Mouse (Mus musculus) cortical plate, adult 2 months (tissue): ENCODE data around the gene Foxp1. TPM values are rescaled to one million over a fixed set of nuclear protein-coding genes. Genes with fewer than 3 reads are reported as not detected.

Experiments used
- H3K27ac ChIP-seq: fragments of 200-500 bp; 2 replicates; pipeline ENCODE4 v1.5.1; 2012; ENCODE audit warnings: low read length, control low read depth, inconsistent platforms; ENCODE audit not compliant: insufficient read depth
- H3K4me1 ChIP-seq: fragments of 200-500 bp; 2 replicates; pipeline ENCODE4 v1.6.1; 2011; ENCODE audit warnings: low read length; ENCODE audit not compliant: control insufficient read depth, insufficient read depth
- H3K4me3 ChIP-seq: fragments of 200-500 bp; 2 replicates; pipeline ENCODE4 v1.5.1; 2011; ENCODE audit warnings: mild to moderate bottlenecking, low read length, control low read depth; ENCODE audit not compliant: insufficient read depth
- CTCF ChIP-seq: fragments of 200-500 bp; IDR thresholded peaks from 2 replicates; pipeline ENCODE4 v1.5.1; 2011; ENCODE audit warnings: mild to moderate bottlenecking, control low read depth, low read length; ENCODE audit not compliant: insufficient read depth; ENCODE audit errors: extremely low read depth
- POLR2A ChIP-seq: fragments of 200-500 bp; IDR thresholded peaks from 2 replicates; pipeline ENCODE4 v1.6.1; 2011; ENCODE audit warnings: mild to moderate bottlenecking, low read length, control low read depth; ENCODE audit not compliant: insufficient read depth; ENCODE audit errors: extremely low read depth
- polyA plus RNA-seq: library from polyadenylated mRNA; depleted of rRNA; stranded (reverse); fragments of >200 nt; gene quantifications from 2 replicates; pipeline ENCODE4 v1.2.3, GENCODE M21; 2012

Gene Foxp1
- polyA plus RNA-seq, 1 experiment: 99.2 TPM

- H3K4me3 ChIP-seq: no peak overlapping the region
- no peak overlapping the region for H3K27ac ChIP-seq
- peaks cover 2% of the 10 kb centered on the region for H3K4me1 ChIP-seq
- TF ChIP-seq CTCF: no peak
- TF ChIP-seq POLR2A: no peak
Measured at GRCm38 (mm10) chr6:99435140-99435539, 87.4 kb downstream of the Foxp1 start.

- H3K4me3 ChIP-seq: no peak overlapping the region
- no peak overlapping the region for H3K27ac ChIP-seq
- no peak for TF ChIP-seq CTCF
- TF ChIP-seq POLR2A: no peak
- H3K4me1 ChIP-seq: no peaks in the 10 kb centered on the region
Measured at GRCm38 (mm10) chr6:99433006-99433405, 89.5 kb downstream of the Foxp1 start.

DNA sequence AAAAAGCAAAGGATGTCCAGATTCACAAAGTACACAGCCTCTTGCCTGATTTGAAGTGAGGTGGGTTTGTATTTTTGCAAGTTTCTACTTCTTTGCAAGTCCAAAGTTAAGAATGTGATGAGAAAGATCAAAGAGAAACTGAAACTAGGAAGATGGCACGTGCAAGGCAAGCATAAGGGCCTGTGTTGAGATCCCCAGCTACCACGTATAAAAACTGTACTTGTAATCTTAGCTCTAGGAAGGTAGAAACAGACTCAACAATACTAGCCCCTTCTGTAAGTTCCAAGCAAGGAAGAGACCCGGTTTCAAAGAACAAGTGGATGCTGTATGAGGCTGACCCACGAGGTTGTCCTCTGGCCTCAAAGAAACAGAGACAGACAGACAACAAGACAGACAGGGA lies 90.6 kb downstream of the Foxp1 start:
- no peaks in the 10 kb centered on the region for H3K4me1 ChIP-seq
- H3K4me3 ChIP-seq: no peak overlapping the region
- TF ChIP-seq POLR2A (no peak), CTCF (no peak)
- H3K27ac ChIP-seq: no peak overlapping the region

- no peak for TF ChIP-seq CTCF
- TF ChIP-seq POLR2A: no peak
- no peak overlapping the region for H3K27ac ChIP-seq
- no peaks in the 10 kb centered on the region for H3K4me1 ChIP-seq
- no peak overlapping the region for H3K4me3 ChIP-seq
Measured at GRCm38 (mm10) chr6:99430560-99430959, 92.0 kb downstream of the Foxp1 start.

GRCm38 (mm10) chr6:99429378-99430131 lies 93.0 kb downstream of the Foxp1 start:
- Histone ChIP-seq H3K4me1 (peaks cover 3% of the 10 kb centered on the region; the same call in 1 of the 2 replicates), H3K4me3 (no peak overlapping the region), H3K27ac (no peak overlapping the region)
- TF ChIP-seq CTCF (no peak), POLR2A (no peak)

DNA sequence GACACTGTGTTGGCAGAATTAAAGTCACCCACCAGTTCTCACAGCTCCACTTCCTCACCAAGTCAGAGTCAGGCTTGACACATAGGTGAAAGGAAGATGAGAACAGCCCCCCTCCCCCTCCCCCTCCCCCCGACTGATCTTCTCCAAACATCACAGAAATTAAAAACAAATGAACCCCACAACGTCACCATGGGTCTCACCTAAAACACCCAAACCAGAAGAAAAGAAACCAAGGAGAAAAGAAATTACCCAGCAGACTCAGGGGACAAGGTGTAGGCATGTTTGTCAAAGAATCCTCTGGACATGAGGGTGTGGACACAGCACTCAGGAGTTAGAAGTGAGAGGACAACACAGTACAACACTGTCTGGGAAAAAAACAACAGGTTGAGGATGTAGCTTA lies 93.6 kb downstream of the Foxp1 start:
- TF ChIP-seq POLR2A: no peak
- no peak for TF ChIP-seq CTCF
- Histone ChIP-seq H3K27ac (no peak overlapping the region), H3K4me3 (no peak overlapping the region), H3K4me1 (peaks cover 3% of the 10 kb centered on the region; the same call in 1 of the 2 replicates)

- no peak overlapping the region for H3K4me3 ChIP-seq
- H3K27ac ChIP-seq: no peak overlapping the region
- TF ChIP-seq CTCF (no peak), POLR2A (no peak)
- peaks cover 3% of the 10 kb centered on the region; the same call in 1 of the 2 replicates for H3K4me1 ChIP-seq
Measured at GRCm38 (mm10) chr6:99427301-99427700, 95.2 kb downstream of the Foxp1 start.

DNA sequence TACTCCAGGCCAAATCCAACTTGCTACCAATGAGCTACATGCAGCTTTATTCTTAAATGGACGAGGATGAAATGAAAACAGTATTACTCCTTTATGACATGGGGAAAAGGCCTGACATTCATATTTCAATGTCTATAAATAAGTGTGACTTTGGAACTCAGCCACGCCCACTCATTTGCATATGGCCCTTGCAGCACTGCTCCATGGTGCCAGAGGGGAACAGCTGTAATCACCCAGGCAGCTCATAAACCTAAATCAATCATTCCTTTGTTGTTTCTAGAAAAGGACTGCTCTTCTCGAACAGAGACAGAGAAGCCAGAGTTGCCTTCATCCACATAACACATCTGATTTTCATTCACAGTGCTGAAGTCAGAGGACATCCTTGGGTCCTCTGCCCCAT lies 97.5 kb downstream of the Foxp1 start:
- Histone ChIP-seq H3K4me1 (peaks cover 9% of the 10 kb centered on the region), H3K4me3 (no peak overlapping the region), H3K27ac (no peak overlapping the region)
- no peak for TF ChIP-seq POLR2A
- no peak for TF ChIP-seq CTCF

DNA sequence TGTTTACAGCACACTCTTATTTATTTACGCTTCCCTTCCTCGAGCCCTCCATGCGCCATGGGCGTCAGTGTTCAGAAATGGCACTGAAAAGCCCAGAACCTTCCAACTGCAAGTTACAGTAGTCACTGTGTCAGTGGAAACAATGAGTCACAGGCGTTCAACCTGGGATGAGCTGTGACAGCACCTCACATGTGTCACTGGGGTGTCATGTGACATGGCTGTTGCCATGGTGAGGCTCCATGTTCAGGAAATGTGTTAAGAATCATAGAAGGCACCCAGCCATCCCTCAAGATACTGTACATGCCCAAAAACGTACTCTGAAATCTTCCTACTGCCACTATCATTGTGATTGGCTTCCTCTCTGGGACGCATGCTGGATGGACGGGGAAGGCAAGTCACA lies 101.9 kb downstream of the Foxp1 start:
- Histone ChIP-seq H3K4me1 (peaks cover 9% of the 10 kb centered on the region), H3K27ac (no peak overlapping the region), H3K4me3 (no peak overlapping the region)
- TF ChIP-seq POLR2A (no peak), CTCF (no peak)

- Histone ChIP-seq H3K4me1 (peaks cover 9% of the 10 kb centered on the region), H3K27ac (no peak overlapping the region), H3K4me3 (no peak overlapping the region)
- no peak for TF ChIP-seq POLR2A
- TF ChIP-seq CTCF: no peak
Measured at GRCm38 (mm10) chr6:99412598-99412997, 109.9 kb downstream of the Foxp1 start.

DNA sequence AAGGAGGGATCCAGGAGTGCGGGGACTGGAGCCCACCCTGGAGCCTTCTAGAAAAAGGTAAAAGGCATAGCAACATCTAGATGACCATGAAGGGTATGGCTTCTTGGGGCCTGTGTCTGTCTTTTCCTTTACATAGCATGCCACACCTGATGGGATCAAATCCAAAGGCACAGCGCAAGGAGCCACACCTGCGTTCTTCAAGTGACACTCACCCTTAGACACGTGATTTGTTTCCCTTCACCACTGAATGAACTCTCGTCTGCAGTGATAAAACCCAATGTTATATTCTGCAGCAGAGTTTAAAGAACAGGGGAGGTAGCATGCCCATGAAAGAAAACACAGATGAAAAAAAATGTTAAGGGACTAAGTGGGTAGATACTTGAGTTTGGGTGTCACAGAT lies 112.9 kb downstream of the Foxp1 start:
- Histone ChIP-seq H3K4me1 (peaks cover 13% of the 10 kb centered on the region), H3K4me3 (no peak overlapping the region), H3K27ac (no peak overlapping the region)
- TF ChIP-seq POLR2A (no peak), CTCF (no peak)
